Mouse (Mus musculus) CD4-positive, CD25-positive, alpha-beta regulatory T cell, adult 4 months (primary cell): ENCODE results near the gene Syt2. TPM values are rescaled to one million over a fixed set of nuclear protein-coding genes. Genes with fewer than 3 reads are reported as not detected.

ENCODE experiments used
- ATAC-seq: one replicate; pipeline ENCODE4 v1.8.0; 2017
- polyA plus RNA-seq, 2 experiments: library from polyadenylated mRNA; unstranded; fragments of 100-300 nt; shearing (Covaris generic); gene quantifications; one replicate each; pipeline ENCODE4 v1.2.1; 2017

Gene Syt2
- polyA plus RNA-seq, 2 experiments from 2014 or later: 0.13 to 0.33 TPM

DNA sequence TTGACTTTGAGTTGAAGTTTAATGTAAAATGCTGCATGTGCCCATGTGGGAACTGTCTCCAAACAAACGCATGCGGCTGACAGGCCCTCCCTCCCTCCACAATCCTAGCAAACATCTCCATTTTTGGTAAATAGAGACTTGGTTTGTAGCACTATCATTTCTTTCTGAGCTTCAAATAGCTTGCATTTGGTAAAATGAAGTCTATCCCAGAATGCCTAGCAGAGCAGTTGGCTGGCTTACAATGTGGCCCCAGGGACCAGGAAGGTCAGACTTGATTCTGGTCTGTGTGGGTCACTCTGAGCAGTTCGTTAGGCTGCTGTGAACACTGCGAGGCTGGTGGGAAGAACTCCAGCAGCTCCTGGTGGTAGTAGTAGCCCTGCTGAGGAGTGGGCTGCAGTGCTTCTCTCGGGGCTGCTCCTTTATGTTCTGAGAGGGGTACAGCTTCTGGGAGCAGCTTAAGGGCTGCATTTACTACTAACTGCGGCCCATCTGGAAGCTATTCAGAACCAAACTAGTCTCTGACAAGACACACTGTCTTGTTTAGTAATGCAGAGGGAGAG, 128.3 kb downstream of the Syt2 start:
- no peak for ATAC-seq

DNA sequence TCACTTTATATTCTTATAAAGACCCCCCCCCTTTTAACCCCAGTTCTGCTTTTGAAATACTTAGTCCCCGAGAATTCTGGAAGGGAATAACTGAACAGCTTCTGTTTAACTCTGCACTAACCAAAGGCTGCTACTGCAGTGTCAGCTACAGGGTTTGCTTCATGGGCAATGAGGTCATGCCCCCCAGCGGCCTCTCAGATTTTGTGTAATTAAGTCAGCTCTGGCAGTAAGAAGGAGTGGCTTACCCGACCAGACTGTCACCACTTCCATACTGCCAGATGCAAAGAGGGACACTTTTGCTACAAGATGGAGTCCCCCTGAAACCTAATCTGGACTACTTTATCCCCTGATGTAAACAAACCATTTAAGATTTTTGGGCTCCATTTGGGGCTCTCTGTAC, 129.2 kb downstream of the Syt2 start:
- no peak for ATAC-seq

DNA sequence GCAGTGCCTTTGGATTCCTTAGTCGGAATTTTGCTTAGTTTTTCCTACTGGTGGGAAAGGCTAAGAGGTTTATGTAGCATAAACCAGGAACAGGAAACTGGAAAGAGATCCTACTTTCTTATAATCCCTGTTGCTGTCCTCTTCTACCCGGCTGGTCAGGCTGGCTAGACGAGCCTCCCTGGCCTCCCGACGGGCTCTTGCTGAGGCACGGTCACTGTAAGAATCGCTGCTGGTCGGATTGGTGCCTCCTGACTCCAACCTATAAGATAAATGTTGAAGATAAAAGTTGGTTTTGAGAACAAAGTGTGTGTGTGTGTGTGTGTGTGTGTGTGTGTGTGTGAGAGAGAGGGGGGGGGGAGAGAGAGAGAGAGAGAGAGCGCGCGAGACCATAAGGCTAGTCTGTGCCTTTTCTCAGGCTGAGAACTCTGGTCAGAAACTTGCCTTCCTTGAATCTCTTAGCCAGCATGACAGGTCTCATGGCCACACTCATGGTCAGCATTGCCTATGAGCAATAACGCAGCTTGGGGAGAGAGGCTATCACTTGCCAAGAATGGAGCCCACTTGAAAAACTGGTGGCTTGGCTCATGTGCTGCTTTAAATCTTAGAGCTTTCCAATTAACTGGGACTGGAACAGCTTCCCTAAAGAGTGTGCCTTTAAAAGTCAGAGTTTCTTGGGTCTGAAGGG, 130.9 kb downstream of the Syt2 start:
- no peak for ATAC-seq

DNA sequence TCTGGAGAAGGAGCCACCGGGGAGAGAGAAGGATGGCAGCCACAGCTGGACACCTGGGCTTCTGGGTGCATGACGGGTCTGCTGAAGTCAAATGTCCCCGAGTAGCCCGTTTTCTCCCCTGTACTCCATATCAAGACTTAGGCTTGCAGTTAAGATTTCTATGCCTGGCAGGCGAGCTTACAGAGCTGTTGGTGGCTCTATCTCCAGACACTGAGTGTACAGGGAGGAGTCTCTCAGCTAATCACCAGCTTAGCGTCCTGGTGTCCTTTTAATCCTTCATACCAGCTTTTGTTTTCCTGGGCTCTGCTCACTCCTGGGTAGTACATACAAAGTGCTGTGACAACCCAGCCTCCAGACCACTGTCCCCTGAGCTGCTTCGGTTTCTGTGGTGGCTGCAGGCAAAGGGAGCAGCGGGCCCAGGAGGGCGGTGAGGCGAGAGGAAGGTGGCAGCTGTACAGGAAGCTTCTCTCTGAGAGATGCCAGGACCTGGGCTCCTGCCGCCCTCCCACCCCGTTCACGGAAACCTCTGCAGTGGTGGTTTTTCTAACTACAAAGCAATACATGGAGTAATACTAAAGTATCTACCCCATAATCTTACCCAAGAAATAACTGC, 131.6 kb downstream of the Syt2 start:
- no peak for ATAC-seq

DNA sequence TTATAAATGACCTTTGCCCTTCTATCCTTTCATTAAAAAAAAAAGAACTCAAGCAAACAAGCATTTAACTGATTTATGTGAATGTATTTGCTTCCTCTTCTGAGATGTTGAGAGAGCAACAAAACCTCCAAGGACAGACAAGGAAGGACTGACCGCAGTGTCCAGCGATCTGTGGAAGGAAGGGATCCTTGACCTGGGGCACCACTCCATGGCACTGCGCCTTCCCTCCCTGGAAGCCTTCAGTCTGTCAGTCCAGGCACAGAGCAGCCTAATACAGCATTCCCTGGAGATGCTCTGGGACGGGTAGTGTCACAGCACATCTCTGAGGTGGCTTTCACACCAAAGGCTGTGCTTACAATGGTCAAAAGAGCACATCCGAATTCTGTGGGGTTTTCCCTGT, 136.3 kb downstream of the Syt2 start:
- no peak for ATAC-seq

DNA sequence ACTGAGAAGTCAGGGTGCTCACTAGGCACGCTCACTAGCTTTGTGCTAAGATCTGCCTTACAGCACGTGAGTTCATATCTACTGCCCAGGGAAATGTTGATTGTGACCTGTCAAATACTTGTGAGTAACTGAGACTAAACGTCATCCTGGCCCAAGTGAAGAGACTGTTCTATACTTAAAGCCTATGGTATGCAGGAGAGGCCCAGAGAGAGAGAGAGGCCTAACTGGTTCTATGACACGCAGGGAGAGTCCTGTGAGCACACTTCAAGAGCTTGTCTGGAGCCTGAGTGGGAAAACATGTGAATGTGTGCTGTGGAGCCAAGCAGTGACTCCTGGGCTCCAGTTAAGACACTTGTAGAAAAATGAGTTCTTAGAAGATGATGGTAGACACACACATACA, 137.5 kb downstream of the Syt2 start:
- ATAC-seq: no peak

DNA sequence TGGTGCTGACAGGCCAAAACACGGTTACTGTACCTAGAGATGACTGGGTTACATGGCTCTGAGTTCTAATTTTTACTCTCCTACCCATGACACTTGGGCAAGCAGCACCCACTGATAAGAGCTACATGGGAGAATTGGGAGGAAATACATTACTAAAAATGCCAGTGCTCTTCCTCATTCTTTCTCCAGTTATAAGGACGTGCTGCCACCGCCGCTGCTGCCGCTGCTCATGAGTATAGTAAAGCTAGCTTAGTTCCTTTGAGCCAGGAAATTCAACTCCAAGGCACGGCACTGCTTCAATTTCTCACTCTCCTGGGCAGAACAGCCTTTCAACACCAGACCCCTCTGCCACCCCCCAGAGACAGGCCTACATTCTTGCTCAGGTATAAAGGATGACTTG, 138.0 kb downstream of the Syt2 start:
- no peak for ATAC-seq

DNA sequence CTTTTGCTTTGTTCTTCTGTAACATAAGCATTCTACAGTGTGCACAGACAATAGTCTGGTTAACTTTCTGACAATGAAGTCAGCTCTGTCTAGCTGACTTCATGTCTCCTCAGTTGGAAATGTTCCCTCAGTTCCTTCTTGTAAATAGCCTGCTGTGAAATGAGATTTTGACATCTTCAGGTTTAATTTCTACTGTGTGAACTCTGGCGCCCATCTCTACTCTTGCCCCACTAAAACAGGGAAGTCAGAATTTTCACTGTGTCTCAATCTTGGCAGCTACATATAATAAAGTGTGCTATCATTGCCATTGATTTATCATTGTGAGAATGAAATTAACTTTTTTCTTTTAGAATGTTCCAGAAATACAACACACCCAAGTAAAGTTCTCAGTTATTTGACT, 138.4 kb downstream of the Syt2 start:
- no peak for ATAC-seq

DNA sequence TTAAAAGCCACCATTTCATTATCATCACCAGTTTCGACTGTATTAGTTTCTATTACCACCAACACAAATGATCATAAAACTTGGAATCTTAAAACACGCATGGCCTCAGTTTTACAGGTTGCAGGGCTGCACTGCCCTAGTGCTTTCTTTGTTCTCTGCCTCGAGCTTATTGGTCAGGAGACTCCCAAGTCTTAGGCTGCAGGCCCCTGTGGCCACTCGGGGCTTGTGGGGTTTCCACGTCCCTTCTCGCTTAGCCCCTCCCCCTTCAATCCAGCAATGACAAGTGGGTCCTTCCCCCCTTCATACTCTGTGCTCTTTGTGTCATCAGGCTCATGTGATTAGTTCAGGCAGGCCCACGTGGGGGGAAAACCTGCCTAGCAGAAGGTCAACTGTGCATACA, 141.6 kb downstream of the Syt2 start:
- no peak for ATAC-seq

DNA sequence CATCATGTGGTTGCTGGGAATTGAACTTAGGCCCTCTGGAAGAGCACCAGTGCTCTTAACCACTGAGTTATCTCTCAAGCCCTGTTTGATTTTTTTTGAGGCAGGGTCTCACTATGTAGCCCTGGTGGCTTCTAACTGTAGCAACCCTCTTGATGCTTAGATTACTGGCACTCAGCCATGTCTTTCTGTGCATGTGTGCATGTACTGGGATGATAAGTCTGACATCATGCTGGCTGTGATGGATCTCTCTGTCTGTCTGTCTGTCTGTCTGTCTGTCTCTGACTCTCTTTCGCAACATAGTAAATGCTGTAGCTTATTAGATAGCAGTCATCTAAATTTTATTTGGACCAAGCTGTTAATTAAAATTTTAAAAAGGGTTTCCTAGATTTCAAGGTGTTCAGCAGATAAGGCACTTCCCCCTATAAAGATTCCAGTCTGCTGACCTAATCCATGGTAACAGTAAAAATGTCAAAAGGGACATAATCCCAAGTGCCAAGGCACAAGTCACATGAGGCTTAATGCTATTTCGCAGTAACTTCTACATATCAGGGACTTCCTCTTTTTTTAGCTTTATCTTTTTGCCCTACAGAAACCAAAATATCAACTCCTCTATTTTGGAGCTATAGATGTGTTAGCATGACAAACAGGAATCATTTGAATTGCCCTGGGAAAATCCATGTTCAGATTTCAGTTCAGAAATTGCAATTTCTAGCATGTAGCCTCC, 144.4 kb downstream of the Syt2 start:
- no peak for ATAC-seq

DNA sequence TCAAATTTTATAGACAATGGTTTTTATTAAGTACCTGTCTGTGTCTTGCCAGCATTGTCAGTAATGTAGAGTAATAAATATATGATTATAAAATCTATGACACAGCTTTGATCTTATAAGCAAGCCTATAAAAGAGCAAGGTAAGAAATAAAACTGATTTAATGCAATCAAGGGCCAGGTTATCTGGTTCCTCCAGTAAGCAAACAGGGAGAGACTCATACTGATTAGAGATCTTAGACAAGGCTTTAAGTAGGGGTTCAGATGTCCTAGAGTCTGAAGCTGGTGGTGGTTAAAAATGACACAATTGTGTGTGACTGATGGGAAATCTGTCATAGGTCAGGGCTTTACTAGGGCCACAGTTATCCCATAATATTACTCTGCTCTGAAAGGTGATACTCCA, 145.0 kb downstream of the Syt2 start:
- ATAC-seq: no peak

DNA sequence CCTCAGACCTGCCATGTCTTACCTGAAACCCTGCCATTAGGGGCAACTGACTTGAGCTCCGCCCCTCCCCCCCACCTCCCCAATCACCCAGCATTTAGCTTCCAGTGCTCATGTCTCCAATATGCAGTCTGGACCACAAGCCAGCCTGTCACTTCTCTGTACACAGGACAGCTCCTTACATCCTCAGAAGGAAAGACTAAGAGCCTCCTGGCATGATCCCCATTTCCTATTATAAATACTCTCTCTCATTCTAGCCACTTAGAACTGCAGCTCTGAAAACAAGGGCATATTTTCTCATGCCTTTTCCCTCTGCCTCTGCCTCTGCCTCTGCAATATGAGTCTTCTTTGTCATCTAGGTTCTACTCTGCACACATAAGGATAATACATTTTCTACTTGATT, 149.6 kb downstream of the Syt2 start:
- no peak for ATAC-seq

DNA sequence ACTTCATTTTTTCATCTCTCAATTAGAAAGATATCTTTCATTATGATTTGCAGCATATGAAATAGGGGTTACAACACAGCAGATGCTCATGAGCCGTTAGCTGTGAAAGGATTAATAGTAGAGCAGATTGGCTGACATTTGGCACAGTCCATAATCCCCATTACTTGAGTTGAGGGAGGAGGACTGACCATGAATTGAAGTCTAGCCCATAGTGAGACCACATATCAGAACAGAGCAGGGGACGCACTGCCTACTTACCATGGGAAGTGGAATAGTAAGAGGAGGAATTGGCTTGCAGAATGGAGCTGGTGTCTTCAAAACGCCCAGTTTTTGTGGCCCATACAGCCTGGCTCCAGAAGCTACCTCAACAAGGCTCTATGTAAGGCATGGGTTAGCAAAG, 150.1 kb downstream of the Syt2 start:
- ATAC-seq: no peak

DNA sequence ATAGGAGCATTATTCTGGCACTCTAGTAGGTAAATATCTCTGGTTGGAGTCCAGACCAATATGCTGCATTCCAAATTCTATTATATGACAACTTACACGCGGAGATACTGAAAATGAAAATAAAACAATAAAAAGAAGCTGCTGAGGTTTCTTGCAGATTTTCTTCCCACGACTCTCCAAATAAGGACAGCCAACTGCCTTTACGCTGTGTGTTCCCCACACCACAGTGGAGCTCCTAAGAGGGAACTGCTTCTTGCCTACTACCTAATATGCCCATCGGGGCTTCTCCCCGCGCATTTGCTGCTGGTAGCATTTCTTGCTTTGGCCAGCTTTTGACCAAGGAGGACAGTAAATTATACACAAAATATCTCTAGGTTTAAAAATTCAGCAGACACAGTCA, 155.3 kb downstream of the Syt2 start:
- no peak for ATAC-seq

DNA sequence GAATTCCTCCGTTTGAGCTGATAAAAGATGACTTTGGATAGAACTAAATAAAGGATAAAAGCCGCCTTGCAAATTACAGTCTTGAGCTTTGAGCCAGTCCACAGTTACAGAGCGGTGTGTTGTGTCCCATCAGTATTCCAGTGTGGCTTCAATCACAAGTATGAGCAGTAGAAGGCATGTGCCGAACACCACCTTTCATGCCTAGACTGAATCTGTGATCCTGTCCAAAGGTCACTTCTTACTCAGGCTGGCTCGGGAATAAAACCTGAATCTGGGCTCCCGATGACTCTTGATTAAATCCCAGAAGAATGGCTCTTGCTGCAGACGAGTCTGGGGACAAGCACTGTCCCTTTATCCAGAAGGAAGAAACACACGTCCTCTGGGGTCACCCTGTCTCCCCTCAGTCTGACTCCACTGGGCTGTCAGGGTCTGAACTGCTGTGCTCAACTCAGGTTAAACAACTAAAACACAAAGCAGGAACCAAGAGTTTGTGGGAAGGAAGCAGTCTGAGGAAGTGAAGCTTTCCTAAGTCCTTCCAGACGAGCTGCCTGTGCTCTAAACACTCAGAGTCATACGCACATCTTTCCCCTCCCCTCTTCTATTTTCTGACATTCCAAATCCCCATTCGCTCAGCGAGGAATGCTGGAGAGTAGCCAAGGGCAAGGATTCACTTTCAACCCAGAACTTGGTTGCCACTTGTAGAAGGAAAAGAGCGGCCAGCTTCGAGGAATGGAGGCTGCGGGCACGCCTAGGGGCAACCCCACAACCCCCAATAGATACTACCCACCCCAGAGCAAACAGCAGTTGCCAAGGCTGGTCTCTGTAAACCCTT, 157.0 kb downstream of the Syt2 start:
- no peak for ATAC-seq

DNA sequence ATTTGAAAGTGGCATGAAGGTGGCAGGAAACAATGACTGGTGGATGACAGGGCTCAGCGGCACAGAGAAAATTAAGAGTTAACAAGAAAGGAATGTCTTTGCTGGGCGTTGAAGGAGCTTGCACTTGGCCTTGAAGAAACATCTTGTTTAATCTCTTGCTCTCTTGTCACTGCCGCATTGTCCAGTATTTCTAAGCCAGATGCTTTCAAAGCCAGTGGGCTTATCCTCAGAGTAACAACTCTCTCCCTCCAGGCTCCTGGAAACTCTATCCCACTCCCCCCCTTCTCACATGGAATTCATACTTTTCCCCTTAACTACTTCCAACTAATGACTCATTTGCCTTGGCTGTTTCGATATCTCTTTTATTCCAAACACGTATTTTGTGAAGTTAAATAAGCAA, 157.9 kb downstream of the Syt2 start:
- no peak for ATAC-seq

DNA sequence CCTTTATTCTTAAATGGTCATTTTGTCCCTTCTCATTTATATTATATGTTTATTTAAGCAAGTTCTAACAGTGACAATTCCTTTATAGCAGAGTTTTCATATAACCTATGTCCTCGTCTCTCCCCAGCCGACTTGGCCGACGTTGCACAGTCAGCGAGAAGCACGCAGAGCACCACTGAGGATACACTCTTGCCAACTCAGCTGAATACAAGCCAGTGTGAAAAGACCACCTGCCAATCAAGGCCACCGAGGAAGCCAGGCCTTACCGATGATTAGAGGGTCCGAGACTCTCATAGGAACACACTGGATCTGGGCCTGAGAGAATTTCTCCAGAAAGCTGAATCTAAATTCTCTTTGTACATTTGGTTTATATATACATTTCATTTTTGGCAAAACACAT, 159.0 kb downstream of the Syt2 start:
- ATAC-seq: no peak

Other genes with a start within 250 kb of the Syt2 start
- gene Cyb5r1, start 241.1 kb upstream of the Syt2 start, polyA plus RNA-seq: 10 to 100 TPM; 20.9 to 26.2 TPM
- gene Adipor1, start 231.3 kb upstream of the Syt2 start, polyA plus RNA-seq: 10 to 100 TPM; 26.7 to 30.7 TPM
- gene Klhl12, start 191.1 kb upstream of the Syt2 start, polyA plus RNA-seq: 10 to 100 TPM; 13.7 to 15.8 TPM
- 10 to 100 TPM; 45.5 to 47.1 TPM for gene Rabif, start 152.0 kb upstream of the Syt2 start, polyA plus RNA-seq
- not detected for gene Mgat4e, start 97.0 kb upstream of the Syt2 start, polyA plus RNA-seq
- 10 to 100 TPM; 15.5 to 18.1 TPM for gene Kdm5b, start 86.5 kb upstream of the Syt2 start, polyA plus RNA-seq